Mouse (Mus musculus) liver, adult 2 months (tissue): Measurements from ENCODE around the gene Armc6.

Experiments
- CTCF ChIP-seq: fragments of 200-500 bp; IDR thresholded peaks from 2 replicates; pipeline ENCODE4 v1.5.1; 2011; ENCODE audit warnings: low read depth, low read length, control low read depth
- POLR2A ChIP-seq: fragments of 200-500 bp; IDR thresholded peaks from 2 replicates; pipeline ENCODE4 v1.6.1; 2011; ENCODE audit warnings: low read length, control low read depth; ENCODE audit not compliant: insufficient read depth; ENCODE audit errors: extremely low read depth

DNA sequence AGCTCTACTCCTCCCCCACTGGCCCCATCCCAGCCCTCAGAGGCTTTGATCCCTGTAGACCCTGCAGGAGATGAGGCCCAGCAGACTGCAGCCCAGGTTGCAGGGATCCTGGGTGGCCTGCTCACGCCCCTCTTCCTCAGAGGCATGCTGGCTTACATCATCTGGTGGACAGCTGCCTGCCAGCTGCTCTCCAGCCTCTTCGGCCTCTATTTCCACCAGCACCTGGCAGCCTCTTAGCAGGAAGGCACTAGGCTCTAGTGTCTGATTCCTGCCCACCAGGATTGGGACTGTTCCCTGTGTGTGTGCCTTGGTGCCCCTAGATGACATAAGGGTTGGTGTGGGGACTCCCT, 52.4 kb downstream of the Armc6 start:
- TF ChIP-seq CTCF (no peak), POLR2A (no peak)
